Mouse (Mus musculus): ENCODE data around the gene Prepl. TPM values are rescaled to one million over a fixed set of nuclear protein-coding genes. Genes with fewer than 3 reads are reported as not detected.

The Prepl gene
- polyA plus RNA-seq, 1 experiment from 2014 or later = 83.1 TPM

DNA sequence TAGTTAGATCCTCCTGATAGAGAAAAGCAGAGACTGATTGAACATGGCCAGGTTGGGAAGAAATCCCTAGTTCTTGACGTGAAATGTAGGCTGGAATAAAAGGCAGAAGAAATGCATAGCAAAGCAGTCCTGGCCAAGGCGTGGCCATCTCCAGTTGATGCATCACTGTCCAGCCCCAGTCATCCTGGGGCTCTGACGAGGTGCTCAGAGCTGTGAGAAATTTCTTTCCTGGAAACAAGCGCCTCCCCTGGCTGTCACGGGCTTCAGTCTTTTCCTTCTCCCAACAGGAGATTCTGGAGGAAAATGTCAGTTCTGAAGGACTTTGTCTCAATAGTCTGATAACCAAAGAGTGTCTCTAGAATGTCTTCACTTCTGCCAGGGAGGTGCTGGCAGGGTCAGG is 59.4 kb downstream of the Prepl start:
- no peaks in the 10 kb centered on the region for H3K36me3 ChIP-seq
- no peak overlapping the region for H3K4me3 ChIP-seq
- 72% methylated on average over 5 of the region's 5 CpGs for WGBS
- H3K4me2 ChIP-seq = no peak overlapping the region
- H3K4me1 ChIP-seq (replicated peaks) = no peaks in the 10 kb centered on the region
- H3K27ac ChIP-seq = no peak overlapping the region
- no peaks in the 10 kb centered on the region for H3K27me3 ChIP-seq
- ATAC-seq (ENCODE audit: low FRiP score) = no peak
- no peaks in the 10 kb centered on the region for H3K9me3 ChIP-seq
- no peak overlapping the region for H3K9ac ChIP-seq

- Histone ChIP-seq H3K36me3 (no peaks in the 10 kb centered on the region), H3K9ac (no peak overlapping the region), H3K27ac (no peak overlapping the region), H3K4me1 (replicated peaks) (no peaks in the 10 kb centered on the region), H3K27me3 (no peaks in the 10 kb centered on the region), H3K4me3 (no peak overlapping the region), H3K4me2 (no peak overlapping the region), H3K9me3 (no peaks in the 10 kb centered on the region)
- no peak for ATAC-seq (ENCODE audit: low FRiP score)
- 94% methylated on average over 10 of the region's 10 CpGs for WGBS
Measured at GRCm38 (mm10) chr17:85028797-85029196, 61.2 kb downstream of the Prepl start.

GRCm38 (mm10) chr17:85028093-85028739 is 61.8 kb downstream of the Prepl start, which contains the start of gene Slc3a1:
Gene Slc3a1, plus strand, starts transcription at chr17:85028376.
- Histone ChIP-seq H3K27ac (no peak within 1 kb of the TSS), H3K4me1 (replicated peaks) (no peaks in the 10 kb centered on the region), H3K4me3 (no peak within 1 kb of the TSS), H3K27me3 (no peaks in the 10 kb centered on the region), H3K4me2 (no peak within 1 kb of the TSS), H3K9ac (no peak within 1 kb of the TSS), H3K9me3 (no peaks in the 10 kb centered on the region), H3K36me3 (no peaks in the 10 kb centered on the region)
- ATAC-seq (ENCODE audit: low FRiP score) = no peak
- 86% methylated on average over 20 of the region's 20 CpGs for WGBS

DNA sequence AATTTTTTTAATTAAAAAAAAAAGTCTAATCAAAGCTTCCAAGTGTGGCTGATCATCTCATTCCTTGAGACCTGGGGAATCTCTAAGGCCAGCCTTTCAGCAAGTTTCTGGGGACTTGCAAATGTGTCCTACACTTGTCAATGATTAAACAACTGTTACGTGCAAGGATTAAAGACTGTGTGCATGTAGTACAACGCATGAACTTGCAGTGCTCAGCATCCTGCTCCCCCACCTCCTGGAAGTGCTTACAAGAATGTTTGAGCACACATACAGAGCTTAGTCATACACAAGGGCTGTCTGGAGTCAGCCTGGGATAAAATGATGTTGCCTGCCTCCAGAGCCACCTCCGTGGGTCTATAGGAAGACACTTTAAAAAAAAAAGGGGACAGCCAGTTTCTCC is 62.8 kb downstream of the Prepl start:
- WGBS = 88% methylated on average over 3 of the region's 3 CpGs
- Histone ChIP-seq H3K4me3 (no peak overlapping the region), H3K4me1 (replicated peaks) (no peaks in the 10 kb centered on the region), H3K27ac (no peak overlapping the region), H3K9ac (no peak overlapping the region), H3K9me3 (no peaks in the 10 kb centered on the region), H3K4me2 (no peak overlapping the region), H3K27me3 (no peaks in the 10 kb centered on the region), H3K36me3 (no peaks in the 10 kb centered on the region)
- ATAC-seq (ENCODE audit: low FRiP score) = no peak

DNA sequence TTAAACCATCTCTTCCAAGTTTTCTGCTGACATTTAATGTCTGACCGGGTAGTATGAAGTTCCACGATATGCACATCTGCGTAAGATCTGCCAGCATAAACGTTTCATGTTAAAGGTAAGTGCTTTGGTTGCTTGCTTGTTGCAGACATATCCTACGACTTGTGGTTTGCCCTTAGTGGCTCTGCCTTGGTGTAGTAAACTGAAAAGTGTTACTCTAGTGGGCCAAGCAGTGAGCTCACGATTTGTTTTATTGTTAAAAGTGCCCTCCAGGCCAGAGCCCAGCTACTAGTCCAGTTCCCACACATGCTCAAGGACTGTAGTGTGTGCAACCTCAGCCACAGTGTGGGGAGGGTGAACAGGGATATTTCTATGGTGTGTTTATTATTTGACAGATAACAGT is 63.6 kb downstream of the Prepl start:
- Histone ChIP-seq H3K9me3 (no peaks in the 10 kb centered on the region), H3K4me3 (no peak overlapping the region), H3K36me3 (no peaks in the 10 kb centered on the region), H3K27ac (no peak overlapping the region), H3K4me1 (replicated peaks) (no peaks in the 10 kb centered on the region), H3K9ac (no peak overlapping the region), H3K4me2 (no peak overlapping the region), H3K27me3 (no peaks in the 10 kb centered on the region)
- WGBS = 91% methylated on average over 6 of the region's 6 CpGs
- ATAC-seq (ENCODE audit: low FRiP score) = no peak

- Histone ChIP-seq H3K9me3 (no peaks in the 10 kb centered on the region), H3K4me3 (no peak overlapping the region), H3K27ac (no peak overlapping the region), H3K4me1 (replicated peaks) (no peaks in the 10 kb centered on the region), H3K9ac (no peak overlapping the region), H3K36me3 (no peaks in the 10 kb centered on the region), H3K4me2 (no peak overlapping the region), H3K27me3 (no peaks in the 10 kb centered on the region)
- no peak for ATAC-seq (ENCODE audit: low FRiP score)
- WGBS = 91% methylated on average over 6 of the region's 6 CpGs
Measured at GRCm38 (mm10) chr17:85025151-85025550, 64.9 kb downstream of the Prepl start.

GRCm38 (mm10) chr17:85024237-85024636 is 65.8 kb downstream of the Prepl start:
- H3K9me3 ChIP-seq = no peaks in the 10 kb centered on the region
- H3K27me3 ChIP-seq = no peaks in the 10 kb centered on the region
- no peaks in the 10 kb centered on the region for H3K4me1 ChIP-seq (replicated peaks)
- H3K27ac ChIP-seq = no peak overlapping the region
- H3K4me3 ChIP-seq = no peak overlapping the region
- no peaks in the 10 kb centered on the region for H3K36me3 ChIP-seq
- H3K4me2 ChIP-seq = no peak overlapping the region
- H3K9ac ChIP-seq = no peak overlapping the region
- WGBS = 93% methylated on average over 8 of the region's 8 CpGs
- ATAC-seq (ENCODE audit: low FRiP score) = no peak

GRCm38 (mm10) chr17:85023247-85024167 is 66.5 kb downstream of the Prepl start:
- Histone ChIP-seq H3K36me3 (no peaks in the 10 kb centered on the region), H3K9me3 (no peaks in the 10 kb centered on the region), H3K4me1 (replicated peaks) (no peaks in the 10 kb centered on the region), H3K27me3 (no peaks in the 10 kb centered on the region), H3K4me2 (no peak overlapping the region), H3K27ac (no peak overlapping the region), H3K9ac (no peak overlapping the region), H3K4me3 (no peak overlapping the region)
- 63% methylated on average over 22 of the region's 22 CpGs for WGBS
- ATAC-seq (ENCODE audit: low FRiP score) = peak; percentile 65

GRCm38 (mm10) chr17:85020343-85020742 is 69.7 kb downstream of the Prepl start:
- Histone ChIP-seq H3K9me3 (no peaks in the 10 kb centered on the region), H3K27ac (no peak overlapping the region), H3K27me3 (no peaks in the 10 kb centered on the region), H3K36me3 (no peaks in the 10 kb centered on the region), H3K4me3 (no peak overlapping the region), H3K4me1 (replicated peaks) (no peaks in the 10 kb centered on the region), H3K9ac (no peak overlapping the region), H3K4me2 (no peak overlapping the region)
- no peak for ATAC-seq (ENCODE audit: low FRiP score)
- WGBS = 85% methylated on average over 3 of the region's 3 CpGs

DNA sequence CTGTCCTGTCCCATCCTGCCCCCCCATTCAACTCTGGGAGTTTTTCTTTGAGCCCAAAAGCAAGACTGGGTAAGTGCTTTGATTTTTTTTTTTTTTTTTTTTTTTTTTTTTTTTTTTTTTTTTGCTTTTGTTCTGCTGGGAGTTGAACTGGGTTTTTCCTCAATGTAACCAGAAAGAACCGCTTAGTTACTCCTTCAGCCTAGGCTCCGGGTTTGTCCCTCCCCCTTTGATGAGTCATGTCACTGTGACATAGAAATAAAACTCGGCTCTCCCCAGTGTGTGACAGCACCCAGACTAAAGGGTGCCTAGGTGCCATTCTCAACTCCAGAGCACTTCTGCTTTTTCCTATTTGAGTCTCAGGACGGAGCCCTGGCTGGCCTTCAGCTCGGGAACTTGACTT is 71.2 kb downstream of the Prepl start:
- WGBS = 84% methylated on average over 5 of the region's 5 CpGs
- ATAC-seq (ENCODE audit: low FRiP score) = no peak
- Histone ChIP-seq H3K4me3 (no peak overlapping the region), H3K4me2 (no peak overlapping the region), H3K27ac (no peak overlapping the region), H3K9me3 (no peaks in the 10 kb centered on the region), H3K9ac (no peak overlapping the region), H3K36me3 (no peaks in the 10 kb centered on the region), H3K27me3 (no peaks in the 10 kb centered on the region), H3K4me1 (replicated peaks) (no peaks in the 10 kb centered on the region)

DNA sequence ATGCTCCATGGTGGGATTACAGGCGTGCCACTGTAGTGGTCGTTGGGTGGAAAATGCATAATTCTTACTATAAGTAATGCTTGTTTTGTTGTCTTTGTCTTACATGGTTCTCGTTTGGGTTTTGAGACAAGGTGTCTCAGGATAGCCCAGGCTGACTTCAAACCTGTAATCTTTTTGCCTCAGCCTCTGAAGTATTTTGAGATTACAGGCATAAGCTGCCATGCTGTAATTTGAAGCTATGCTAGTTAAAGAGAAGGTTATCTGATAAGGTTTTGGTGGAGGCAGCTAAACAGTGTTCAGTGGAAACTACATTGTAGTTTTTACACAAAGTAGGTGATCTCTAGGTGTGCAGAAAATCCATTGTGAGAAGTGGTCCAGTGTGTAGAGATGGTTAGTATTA is 71.7 kb downstream of the Prepl start:
- WGBS = 93% methylated on average over 3 of the region's 3 CpGs
- no peak for ATAC-seq (ENCODE audit: low FRiP score)
- no peaks in the 10 kb centered on the region for H3K9me3 ChIP-seq
- H3K27ac ChIP-seq = no peak overlapping the region
- H3K9ac ChIP-seq = no peak overlapping the region
- H3K4me3 ChIP-seq = no peak overlapping the region
- H3K4me2 ChIP-seq = no peak overlapping the region
- no peaks in the 10 kb centered on the region for H3K4me1 ChIP-seq (replicated peaks)
- H3K36me3 ChIP-seq = no peaks in the 10 kb centered on the region
- H3K27me3 ChIP-seq = no peaks in the 10 kb centered on the region

GRCm38 (mm10) chr17:85014632-85015031 is 75.4 kb downstream of the Prepl start:
- no peaks in the 10 kb centered on the region for H3K27me3 ChIP-seq
- 91% methylated on average over 3 of the region's 3 CpGs for WGBS
- no peak for ATAC-seq (ENCODE audit: low FRiP score)
- peaks cover 14% of the 10 kb centered on the region for H3K36me3 ChIP-seq
- no peak overlapping the region for H3K27ac ChIP-seq
- H3K4me1 ChIP-seq (replicated peaks) = no peaks in the 10 kb centered on the region
- H3K4me3 ChIP-seq = no peak overlapping the region
- no peak overlapping the region for H3K9ac ChIP-seq
- no peaks in the 10 kb centered on the region for H3K9me3 ChIP-seq
- no peak overlapping the region for H3K4me2 ChIP-seq

DNA sequence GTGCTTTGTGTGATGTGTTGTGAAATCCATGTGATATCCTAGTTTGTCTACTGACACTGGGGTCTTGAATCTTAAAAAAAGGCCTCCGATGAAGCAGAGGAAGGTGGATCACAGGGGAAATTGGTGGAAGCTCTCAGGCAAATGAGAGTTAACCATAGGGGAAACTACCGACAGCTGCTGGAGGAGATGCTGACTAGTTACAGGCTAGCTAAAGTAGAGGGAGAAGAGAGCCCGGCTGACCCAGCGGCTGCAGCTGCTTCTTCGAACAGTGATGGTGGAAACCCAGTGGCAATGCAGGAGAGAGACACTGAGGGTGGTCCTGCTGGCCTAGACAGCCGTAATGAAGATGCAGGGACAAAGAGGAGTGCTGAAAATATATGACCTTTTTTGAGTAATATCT is 76.6 kb downstream of the Prepl start:
- no peak overlapping the region for H3K27ac ChIP-seq
- no peak overlapping the region for H3K4me2 ChIP-seq

More for the DNA sequence above, 76.6 kb downstream of the Prepl start:
- H3K27me3 ChIP-seq = no peaks in the 10 kb centered on the region
- peaks cover 14% of the 10 kb centered on the region for H3K36me3 ChIP-seq
- no peak for ATAC-seq (ENCODE audit: low FRiP score)
- H3K4me1 ChIP-seq (replicated peaks) = no peaks in the 10 kb centered on the region
- no peak overlapping the region for H3K4me3 ChIP-seq
- no peak overlapping the region for H3K9ac ChIP-seq
- WGBS = 84% methylated on average over 6 of the region's 6 CpGs
- H3K9me3 ChIP-seq = no peaks in the 10 kb centered on the region
